Mouse (Mus musculus) forebrain, embryonic 15.5 days (tissue): ENCODE measurements around the gene Scd3. TPM values are rescaled to one million over a fixed set of nuclear protein-coding genes. Genes with fewer than 3 reads are reported as not detected.

ENCODE experiments used
- ATAC-seq: fragments of 200-750 bp; cut with Nextera tagmentation; replicated peaks from 2 replicates; pipeline ENCODE4 v1.8.0; 2017; ENCODE audit warnings: mild to moderate bottlenecking, moderate TSS enrichment, moderate library complexity
- H3K27ac ChIP-seq: fragments of 300-500 bp; sonication (generic); replicated peaks from 2 replicates; pipeline ENCODE4 v1.5.1; 2015; ENCODE audit warnings: mild to moderate bottlenecking, inconsistent platforms
- H3K27me3 ChIP-seq: fragments of 300-500 bp; sonication (generic); 2 replicates; pipeline ENCODE4 v1.6.1; 2015; ENCODE audit warnings: inconsistent platforms
- H3K36me3 ChIP-seq: fragments of 300-500 bp; sonication (generic); 2 replicates; pipeline ENCODE4 v1.6.1; 2015; ENCODE audit warnings: mild to moderate bottlenecking, inconsistent platforms
- H3K4me1 ChIP-seq: fragments of 300-500 bp; sonication (generic); 2 replicates; pipeline ENCODE4 v1.6.1; 2015; ENCODE audit warnings: inconsistent platforms
- H3K4me2 ChIP-seq: fragments of 300-500 bp; sonication (generic); replicated peaks from 2 replicates; pipeline ENCODE4 v1.6.1; 2015; ENCODE audit warnings: mild to moderate bottlenecking, inconsistent platforms
- H3K4me3 ChIP-seq: fragments of 300-500 bp; sonication (generic); 2 replicates; pipeline ENCODE4 v1.5.1; 2015; ENCODE audit warnings: mild to moderate bottlenecking, inconsistent platforms
- H3K9ac ChIP-seq: fragments of 300-500 bp; sonication (generic); replicated peaks from 2 replicates; pipeline ENCODE4 v1.6.1; 2015; ENCODE audit warnings: mild to moderate bottlenecking, inconsistent platforms
- H3K9me3 ChIP-seq: fragments of 300-500 bp; sonication (generic); 2 replicates; pipeline ENCODE4 v1.6.1; 2016; ENCODE audit warnings: inconsistent platforms
- WGBS: fragments of 180-500 bp; shearing (Covaris S2); methylation state at CpG from one replicate; pipeline ENCODE4 v1.1.7; 2015; ENCODE audit warnings: mixed read lengths; 5-methylcytosine and 5-hydroxymethylcytosine counted together
- polyA plus RNA-seq: library from polyadenylated mRNA; unstranded; fragments of >200 nt; fragmentation: Nextera tagmentation; extraction: Ambion mirVana; gene quantifications from 2 replicates; pipeline ENCODE4 v1.2.1, GENCODE M21; 2015

Scd3 gene
- 1.5 and 1.9 TPM in 2 replicates for polyA plus RNA-seq

DNA sequence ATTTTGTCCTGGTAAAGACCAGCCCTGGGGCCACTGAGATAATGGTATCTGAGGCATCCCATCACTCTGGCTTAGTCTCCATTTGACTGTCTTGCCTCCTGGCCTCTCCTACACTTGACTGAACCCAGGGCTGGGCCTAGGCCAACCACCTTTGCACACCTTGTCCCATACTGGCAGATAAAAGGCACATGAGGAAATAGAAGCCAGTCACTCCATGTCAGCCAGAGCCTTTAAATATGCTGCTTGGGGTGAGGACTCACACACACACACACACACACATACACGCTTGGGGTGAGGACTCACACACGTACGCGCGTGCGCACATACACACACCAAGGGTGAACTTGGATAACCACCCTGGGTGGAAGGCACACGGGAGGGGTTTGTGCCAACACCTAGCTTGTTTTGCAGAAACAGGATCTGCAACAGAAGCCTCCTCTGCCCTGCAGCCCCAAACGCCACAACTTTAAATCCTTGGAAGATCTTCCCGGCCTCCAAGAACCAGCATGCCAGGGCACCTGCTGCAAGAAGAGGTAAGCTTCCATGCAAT, at the start of gene Scd3:
Gene Scd3 (plus strand): TSS at position 255 of the 550 bp plus-strand sequence.
- Histone ChIP-seq H3K9me3 (no peaks in the 10 kb centered on the region), H3K4me2 (no peak within 1 kb of the TSS), H3K4me3 (no peak within 1 kb of the TSS), H3K27me3 (no peaks in the 10 kb centered on the region), H3K27ac (no peak within 1 kb of the TSS), H3K9ac (no peak within 1 kb of the TSS), H3K36me3 (no peaks in the 10 kb centered on the region), H3K4me1 (no peaks in the 10 kb centered on the region)
- WGBS = 96% methylated on average over 9 of the region's 9 CpGs
- ATAC-seq = no peak

DNA sequence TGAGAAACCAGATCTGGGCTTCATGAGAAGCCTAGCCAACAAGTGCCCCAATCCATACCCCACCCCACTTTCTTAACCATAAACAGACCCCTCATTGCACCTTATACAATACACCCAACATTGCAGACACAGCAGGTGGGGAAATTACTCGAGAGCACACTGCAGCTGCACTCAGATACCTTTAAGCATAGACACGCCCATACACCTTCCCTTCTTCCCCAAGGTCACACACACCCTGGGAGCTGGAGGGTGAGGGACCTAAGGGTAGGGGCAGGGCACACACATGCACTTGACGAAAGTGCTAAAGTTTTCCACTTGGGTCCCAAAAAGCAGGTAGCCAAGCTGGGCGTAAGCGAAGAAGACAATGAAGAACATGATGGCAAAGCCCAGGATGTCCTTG, 49.3 kb upstream of the Scd3 start:
- Histone ChIP-seq H3K4me1 (no peaks in the 10 kb centered on the region), H3K9ac (no peak overlapping the region), H3K4me2 (no peak overlapping the region), H3K4me3 (no peak overlapping the region), H3K36me3 (no peaks in the 10 kb centered on the region), H3K27me3 (peaks cover 5% of the 10 kb centered on the region; the same call in 1 of the 2 replicates), H3K27ac (no peak overlapping the region), H3K9me3 (no peaks in the 10 kb centered on the region)
- no peak for ATAC-seq
- 84% methylated on average over 5 of the region's 5 CpGs for WGBS

DNA sequence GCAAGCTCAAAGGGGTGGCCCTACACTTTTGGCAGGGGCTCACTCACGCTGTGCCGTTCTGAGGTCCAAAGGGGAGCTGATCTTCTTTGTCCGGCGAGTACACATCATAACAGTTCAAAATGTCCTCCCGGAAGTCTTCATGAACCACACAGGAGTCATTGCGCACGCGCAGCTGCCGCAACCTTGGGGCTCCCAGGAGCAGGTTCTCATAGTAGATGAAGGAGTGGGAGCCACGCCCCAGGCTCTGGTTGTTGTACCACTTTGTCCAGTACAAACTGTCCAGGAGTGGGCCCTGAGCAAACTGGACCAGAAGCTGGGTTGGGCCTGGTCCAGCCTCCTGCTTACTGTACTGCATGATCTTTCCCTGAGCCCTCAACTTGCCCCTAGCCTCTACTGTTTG, 46.1 kb upstream of the Scd3 start:
- Histone ChIP-seq H3K4me2 (no peak overlapping the region), H3K36me3 (no peaks in the 10 kb centered on the region), H3K4me3 (no peak overlapping the region), H3K9ac (no peak overlapping the region), H3K27ac (no peak overlapping the region), H3K9me3 (no peaks in the 10 kb centered on the region), H3K4me1 (no peaks in the 10 kb centered on the region), H3K27me3 (peaks cover 6% of the 10 kb centered on the region; the same call in 1 of the 2 replicates)
- no peak for ATAC-seq
- 94% methylated on average over 10 of the region's 10 CpGs for WGBS

DNA sequence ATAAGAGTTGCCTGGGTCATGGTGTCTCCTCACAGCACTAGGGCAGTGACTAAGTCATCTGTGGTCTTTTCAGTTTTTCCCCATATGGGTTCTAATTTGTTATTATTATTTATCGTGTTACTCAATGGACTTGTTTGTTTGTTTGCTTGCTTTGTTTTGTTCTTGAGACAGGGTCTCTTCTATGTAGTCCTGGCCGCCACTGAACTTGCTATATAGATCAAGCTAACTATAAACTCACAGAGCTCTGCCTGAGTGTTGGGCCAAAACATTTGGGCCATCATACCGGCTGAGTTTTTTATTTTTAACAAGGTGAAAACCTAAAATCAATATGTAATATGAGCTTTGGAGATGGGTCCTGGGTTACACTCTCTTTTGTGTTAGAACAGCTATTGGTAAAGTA, 43.7 kb upstream of the Scd3 start:
- peaks cover 6% of the 10 kb centered on the region; the same call in 1 of the 2 replicates for H3K27me3 ChIP-seq
- no peak overlapping the region for H3K4me2 ChIP-seq
- no peak overlapping the region for H3K9ac ChIP-seq
- no peaks in the 10 kb centered on the region for H3K4me1 ChIP-seq
- H3K27ac ChIP-seq = no peak overlapping the region
- H3K36me3 ChIP-seq = no peaks in the 10 kb centered on the region
- no peak for ATAC-seq
- WGBS = 86% methylated on average over 3 of the region's 3 CpGs
- H3K9me3 ChIP-seq = no peaks in the 10 kb centered on the region
- no peak overlapping the region for H3K4me3 ChIP-seq

DNA sequence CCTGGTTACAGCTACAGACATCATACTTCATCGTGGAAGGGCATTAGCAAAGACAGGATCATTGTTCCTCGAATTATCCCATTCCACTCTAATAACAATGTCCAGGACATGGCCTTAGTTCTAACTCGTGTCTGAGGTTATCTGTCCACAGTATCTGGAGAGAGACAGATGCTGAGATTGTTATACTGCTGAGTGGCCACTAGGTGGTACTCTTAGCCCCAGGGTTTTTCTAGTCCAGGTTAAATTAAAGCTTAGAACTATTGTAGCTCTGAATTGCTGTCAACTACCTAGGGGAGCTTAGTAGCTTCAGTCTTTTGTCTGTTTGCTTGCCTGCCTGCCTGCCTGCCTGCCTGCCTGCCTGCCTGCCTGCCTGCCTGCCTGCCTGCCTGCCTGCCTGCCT, 41.6 kb upstream of the Scd3 start:
- no peaks in the 10 kb centered on the region for H3K36me3 ChIP-seq
- H3K9ac ChIP-seq = no peak overlapping the region
- H3K27ac ChIP-seq = no peak overlapping the region
- H3K27me3 ChIP-seq = peaks cover 4% of the 10 kb centered on the region; the same call in 1 of the 2 replicates
- no peak overlapping the region for H3K4me2 ChIP-seq
- no peak for ATAC-seq
- H3K4me3 ChIP-seq = no peak overlapping the region
- WGBS = 14% methylated on average over 3 of the region's 3 CpGs
- H3K9me3 ChIP-seq = no peaks in the 10 kb centered on the region
- no peaks in the 10 kb centered on the region for H3K4me1 ChIP-seq

DNA sequence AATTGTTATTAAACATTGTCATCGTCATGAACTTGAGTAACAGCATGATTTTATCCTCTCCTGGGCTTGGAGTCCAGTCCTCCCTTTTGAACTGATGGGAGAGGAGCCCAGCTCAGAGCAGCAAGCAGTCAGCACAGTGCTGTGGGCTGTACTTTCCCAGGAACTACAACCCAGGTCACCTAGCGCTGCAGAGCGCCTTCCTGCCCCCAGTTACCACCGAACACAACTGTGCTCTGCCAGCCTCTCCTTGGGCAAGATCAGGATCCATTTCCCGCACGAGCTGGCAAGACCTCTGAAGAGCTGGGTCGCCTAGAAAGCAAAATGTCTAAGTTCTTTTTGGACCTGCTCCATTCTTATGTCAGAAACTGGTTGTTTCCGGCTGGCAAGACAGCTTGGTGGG, 28.2 kb upstream of the Scd3 start:
- no peaks in the 10 kb centered on the region for H3K4me1 ChIP-seq
- H3K27ac ChIP-seq = no peak overlapping the region
- no peaks in the 10 kb centered on the region for H3K36me3 ChIP-seq
- no peak overlapping the region for H3K4me3 ChIP-seq
- no peaks in the 10 kb centered on the region for H3K9me3 ChIP-seq
- no peak for ATAC-seq
- WGBS = 71% methylated on average over 8 of the region's 8 CpGs
- H3K9ac ChIP-seq = no peak overlapping the region
- H3K27me3 ChIP-seq = no peaks in the 10 kb centered on the region
- H3K4me2 ChIP-seq = no peak overlapping the region

DNA sequence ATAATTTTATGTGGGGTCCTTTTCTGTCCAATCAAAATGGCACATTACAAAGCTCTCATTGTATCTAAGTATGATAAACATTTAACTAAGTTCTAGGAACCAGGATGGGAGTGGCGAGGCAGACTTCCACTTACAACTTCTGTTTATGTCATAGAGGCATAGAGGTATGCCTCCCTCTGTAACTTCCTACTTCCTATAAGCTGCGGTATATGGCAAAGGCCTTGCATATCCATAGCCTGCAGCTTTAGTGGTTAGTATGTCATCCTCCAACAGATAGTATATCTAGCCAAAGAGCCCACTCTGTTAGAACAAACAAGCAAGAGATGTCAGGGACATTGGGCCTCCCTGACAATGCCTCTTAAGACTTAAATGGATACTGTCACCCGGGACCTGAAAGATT, 26.3 kb upstream of the Scd3 start:
- H3K4me1 ChIP-seq = no peaks in the 10 kb centered on the region
- H3K9ac ChIP-seq = no peak overlapping the region
- no peaks in the 10 kb centered on the region for H3K27me3 ChIP-seq
- ATAC-seq = no peak
- H3K36me3 ChIP-seq = no peaks in the 10 kb centered on the region
- H3K4me3 ChIP-seq = no peak overlapping the region
- 91% methylated on average over 3 of the region's 3 CpGs for WGBS
- H3K27ac ChIP-seq = no peak overlapping the region
- no peaks in the 10 kb centered on the region for H3K9me3 ChIP-seq
- no peak overlapping the region for H3K4me2 ChIP-seq

DNA sequence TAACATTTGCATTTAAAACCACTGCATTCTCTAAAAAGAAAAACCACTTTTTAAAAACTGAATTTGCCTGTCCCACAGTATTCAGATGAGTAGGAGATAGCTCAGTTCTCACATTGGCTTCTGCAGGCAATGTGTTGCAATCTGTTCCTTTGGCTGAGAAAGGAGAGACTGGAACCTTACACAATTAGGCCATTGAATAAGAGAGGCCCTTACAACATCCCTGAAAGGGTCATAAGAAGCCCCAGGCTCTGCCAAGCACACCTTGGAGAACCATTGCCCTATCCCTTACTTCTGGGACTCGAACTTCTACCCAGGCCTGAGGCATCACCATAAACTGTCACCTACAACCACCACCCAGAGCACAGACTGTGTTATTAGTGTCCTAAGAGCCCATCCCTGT, 22.6 kb upstream of the Scd3 start:
- Histone ChIP-seq H3K27ac (no peak overlapping the region), H3K36me3 (no peaks in the 10 kb centered on the region), H3K9me3 (no peaks in the 10 kb centered on the region), H3K4me3 (no peak overlapping the region), H3K4me2 (no peak overlapping the region), H3K4me1 (no peaks in the 10 kb centered on the region), H3K27me3 (no peaks in the 10 kb centered on the region), H3K9ac (no peak overlapping the region)
- ATAC-seq = no peak
- WGBS = 81% methylated on average over 1 of the region's 1 CpGs

DNA sequence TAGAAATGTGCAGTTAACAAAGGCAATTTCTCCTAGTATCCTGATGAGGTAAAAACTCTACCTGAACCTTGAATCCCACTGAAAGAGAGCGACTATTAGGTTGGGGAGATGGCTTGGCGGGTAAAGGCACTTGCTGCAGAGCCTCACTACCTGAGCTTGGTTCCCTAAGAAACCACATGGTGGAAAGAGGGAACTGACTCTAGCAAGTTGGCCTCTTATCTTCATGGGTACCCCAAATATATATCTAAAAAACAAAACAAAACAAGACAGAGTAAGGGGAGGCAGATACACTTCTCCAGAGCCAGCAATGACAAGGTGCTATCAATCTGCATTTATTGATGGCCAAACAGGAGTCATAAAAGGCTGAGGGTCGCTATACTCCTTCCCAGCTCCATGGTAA, 19.1 kb upstream of the Scd3 start:
- H3K4me1 ChIP-seq = no peaks in the 10 kb centered on the region
- H3K4me2 ChIP-seq = no peak overlapping the region
- no peaks in the 10 kb centered on the region for H3K36me3 ChIP-seq
- H3K27me3 ChIP-seq = no peaks in the 10 kb centered on the region
- H3K9ac ChIP-seq = no peak overlapping the region
- ATAC-seq = no peak
- no peak overlapping the region for H3K27ac ChIP-seq
- no peaks in the 10 kb centered on the region for H3K9me3 ChIP-seq
- 82% methylated on average over 3 of the region's 3 CpGs for WGBS
- no peak overlapping the region for H3K4me3 ChIP-seq

DNA sequence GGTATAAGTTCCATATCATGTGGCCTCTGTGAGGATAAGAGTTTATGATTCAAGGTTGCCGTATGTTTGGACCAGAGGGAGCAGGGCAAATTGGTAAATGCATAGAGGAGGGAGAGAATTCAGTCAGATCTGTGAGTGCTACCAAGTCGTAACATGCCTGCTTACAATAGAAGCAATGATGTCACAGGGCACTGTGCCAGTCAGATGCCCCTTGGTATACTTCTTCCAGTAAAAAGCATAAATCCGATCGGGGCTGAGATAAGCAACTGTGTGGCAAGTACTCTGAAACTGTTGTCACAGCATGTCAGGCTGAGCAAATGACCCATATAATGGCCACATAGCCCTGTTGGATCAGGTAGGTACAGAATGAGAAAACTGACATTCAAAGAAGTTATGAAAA, 14.0 kb upstream of the Scd3 start:
- no peak for ATAC-seq
- Histone ChIP-seq H3K4me1 (no peaks in the 10 kb centered on the region), H3K36me3 (no peaks in the 10 kb centered on the region), H3K27ac (no peak overlapping the region), H3K27me3 (no peaks in the 10 kb centered on the region), H3K4me3 (no peak overlapping the region), H3K4me2 (no peak overlapping the region), H3K9ac (no peak overlapping the region), H3K9me3 (no peaks in the 10 kb centered on the region)
- 61% methylated on average over 4 of the region's 4 CpGs for WGBS

DNA sequence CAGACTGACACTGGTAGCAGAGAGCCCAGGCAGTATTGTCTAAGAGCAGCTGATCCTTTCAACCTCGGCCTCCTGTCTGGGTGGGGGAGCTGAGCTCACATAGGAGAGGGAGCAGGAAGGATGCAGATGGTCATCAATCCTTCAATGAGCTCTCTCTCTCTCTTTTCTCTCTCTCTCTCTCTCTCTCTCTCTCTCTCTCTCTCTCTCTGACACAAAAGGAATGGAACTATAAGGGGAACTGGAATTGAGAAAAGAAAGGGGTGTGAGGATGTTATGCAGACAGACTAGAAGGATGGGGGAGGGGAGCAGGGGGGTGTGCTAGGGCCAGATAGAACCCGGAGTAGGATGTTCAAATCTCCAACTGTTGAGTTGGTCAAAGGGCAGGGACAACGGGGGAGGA, 10.7 kb upstream of the Scd3 start, which contains the start of gene Pkd2l1:
Gene Pkd2l1 (minus strand): TSS at position 101 of the 400 bp plus-strand sequence.
- H3K27ac ChIP-seq = no peak within 1 kb of the TSS
- H3K27me3 ChIP-seq = no peaks in the 10 kb centered on the region
- H3K9ac ChIP-seq = no peak within 1 kb of the TSS
- ATAC-seq = no peak
- H3K4me1 ChIP-seq = no peaks in the 10 kb centered on the region
- H3K4me2 ChIP-seq = no peak within 1 kb of the TSS
- H3K36me3 ChIP-seq = no peaks in the 10 kb centered on the region
- H3K4me3 ChIP-seq = no peak within 1 kb of the TSS
- H3K9me3 ChIP-seq = no peaks in the 10 kb centered on the region
- 44% methylated on average over 3 of the region's 3 CpGs for WGBS

DNA sequence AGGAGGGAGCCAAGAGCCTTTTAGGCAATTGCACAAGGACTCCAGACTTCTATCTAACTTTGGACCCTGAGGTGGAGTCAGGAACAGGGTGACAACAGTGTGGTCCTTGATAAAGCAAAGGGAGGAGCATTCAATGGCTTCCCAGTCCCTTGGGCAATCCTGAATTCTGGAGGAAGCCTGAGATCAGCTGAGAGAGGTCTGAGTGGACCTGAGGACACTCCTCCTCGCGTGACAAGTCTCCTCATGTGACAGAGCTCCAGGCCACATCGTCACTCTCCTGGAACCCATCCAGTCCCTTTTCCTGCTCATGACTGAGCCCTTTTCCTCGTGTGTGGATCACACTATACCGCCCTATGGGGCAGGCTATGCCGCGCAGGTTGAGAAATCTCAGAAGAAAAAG, 9.2 kb upstream of the Scd3 start:
- no peak for ATAC-seq
- Histone ChIP-seq H3K9ac (no peak overlapping the region), H3K36me3 (no peaks in the 10 kb centered on the region), H3K4me2 (no peak overlapping the region), H3K4me3 (no peak overlapping the region), H3K27ac (no peak overlapping the region), H3K27me3 (no peaks in the 10 kb centered on the region), H3K4me1 (no peaks in the 10 kb centered on the region), H3K9me3 (no peaks in the 10 kb centered on the region)
- 89% methylated on average over 7 of the region's 7 CpGs for WGBS

DNA sequence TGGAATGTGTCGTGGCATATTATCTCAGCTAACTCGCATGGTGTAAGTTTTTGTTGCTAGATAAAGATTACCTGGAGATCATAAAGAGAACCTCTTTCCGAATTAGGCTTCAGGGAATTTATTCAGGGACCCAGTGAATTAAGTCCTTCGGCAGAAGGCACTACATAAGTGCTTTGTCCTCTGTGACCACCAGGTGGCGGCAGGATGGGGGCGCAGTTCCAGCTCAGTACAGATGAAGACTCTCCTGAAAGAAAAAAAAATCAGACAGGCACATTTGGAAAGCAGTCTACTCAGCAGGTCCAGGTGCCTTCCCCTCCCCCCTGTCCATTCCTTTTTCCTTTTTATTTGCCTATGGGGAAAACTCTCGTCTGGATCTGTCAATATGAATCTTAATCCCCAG, 7.9 kb upstream of the Scd3 start:
- H3K9me3 ChIP-seq = no peaks in the 10 kb centered on the region
- no peaks in the 10 kb centered on the region for H3K4me1 ChIP-seq
- no peak overlapping the region for H3K27ac ChIP-seq
- no peak overlapping the region for H3K9ac ChIP-seq
- 9% methylated on average over 7 of the region's 7 CpGs for WGBS
- H3K27me3 ChIP-seq = no peaks in the 10 kb centered on the region
- ATAC-seq = no peak; the same call in 1 of the 2 replicates
- no peak overlapping the region for H3K4me3 ChIP-seq
- H3K36me3 ChIP-seq = no peaks in the 10 kb centered on the region
- H3K4me2 ChIP-seq = no peak overlapping the region
